Mouse (Mus musculus) B cell, adult 67 days (primary cell): Measurements from ENCODE around the gene Cdk13. TPM values are rescaled to one million over a fixed set of nuclear protein-coding genes. Genes with fewer than 3 reads are reported as not detected.

Experiments used
- total RNA-seq, 2 experiments: library from RNA; stranded (reverse); gene quantifications; 4 replicates each; pipeline ENCODE4 v1.2.4; 2023

Cdk13 gene
- total RNA-seq: 100 to 1,000 TPM; 189 to 206 TPM

GRCm38 (mm10) chr13:17804909-17805613 lies at the start of gene Cdk13:
Cdk13 (minus strand) TSS chr13:17805097.

GRCm38 (mm10) chr13:17694911-17695699 lies 109.8 kb downstream of the Cdk13 start, which contains the start of the genes Mplkip and Sugct:
Mplkip (plus strand) TSS chr13:17695192.
Sugct (minus strand) TSS chr13:17695553.

Other genes starting within 250 kb of the Cdk13 start
- gene Mplkip, start 109.9 kb downstream of the Cdk13 start, total RNA-seq: 10 to 100 TPM; 25.9 to 28.4 TPM
- not detected for gene Sugct, start 109.5 kb downstream of the Cdk13 start, total RNA-seq
- 10 to 100 TPM; 32.0 to 33.2 TPM for gene Rala, start 139.1 kb upstream of the Cdk13 start, total RNA-seq
- gene Yae1d1, start 188.3 kb upstream of the Cdk13 start, total RNA-seq: 10 to 100 TPM in 1 of 2 experiments, 1 to 10 TPM in 1; 10.0 to 13.0 TPM